Mouse (Mus musculus): Measurements from ENCODE around the gene C2cd4a. TPM values are rescaled to one million over a fixed set of nuclear protein-coding genes. Genes with fewer than 3 reads are reported as not detected.

Gene C2cd4a
- polyA plus RNA-seq, 1 experiment from 2014 or later, result 0.09 TPM

DNA sequence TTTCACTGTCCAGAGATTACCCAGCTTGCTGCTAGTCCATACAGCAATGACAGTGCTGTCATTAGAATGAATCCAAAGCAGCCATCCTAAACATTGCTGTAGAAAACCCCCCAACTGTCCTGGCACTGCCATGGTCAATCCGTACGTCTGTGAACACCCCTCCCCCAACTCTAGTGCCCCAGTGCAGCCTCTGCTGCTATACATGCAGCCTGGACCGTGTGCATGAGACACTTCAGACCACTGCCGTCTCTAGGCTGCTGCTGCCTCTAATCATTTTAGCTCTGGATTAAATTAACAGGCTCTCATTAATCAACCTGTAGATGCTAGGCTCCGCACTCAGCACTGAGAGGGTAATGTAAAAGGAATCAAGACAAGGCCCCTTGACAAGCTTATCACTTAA lies 25.1 kb downstream of the C2cd4a start:
- Histone ChIP-seq H3K4me2 (ENCODE audit: low read depth, low read length) (no peak overlapping the region), H3K9ac (ENCODE audit: low read depth, low read length) (no peak overlapping the region), H3K36me3 (ENCODE audit: control insufficient read depth, insufficient read depth) (no peaks in the 10 kb centered on the region), H3K4me1 (ENCODE audit: control insufficient read depth, low read depth, low read length) (no peaks in the 10 kb centered on the region), H3K9me3 (replicated peaks; ENCODE audit: control insufficient read depth, low read length) (no peaks in the 10 kb centered on the region), H3K27ac (ENCODE audit: low read length) (no peak overlapping the region), H3K27me3 (ENCODE audit: control insufficient read depth, insufficient read depth, low read depth, low read length) (no peaks in the 10 kb centered on the region), H3K4me3 (ENCODE audit: low read depth, low read length) (no peak overlapping the region)
- WGBS (ENCODE audit: insufficient replicate concordance), result 60% methylated on average over 5 of the region's 5 CpGs
- no peak for ATAC-seq (ENCODE audit: low read depth)

DNA sequence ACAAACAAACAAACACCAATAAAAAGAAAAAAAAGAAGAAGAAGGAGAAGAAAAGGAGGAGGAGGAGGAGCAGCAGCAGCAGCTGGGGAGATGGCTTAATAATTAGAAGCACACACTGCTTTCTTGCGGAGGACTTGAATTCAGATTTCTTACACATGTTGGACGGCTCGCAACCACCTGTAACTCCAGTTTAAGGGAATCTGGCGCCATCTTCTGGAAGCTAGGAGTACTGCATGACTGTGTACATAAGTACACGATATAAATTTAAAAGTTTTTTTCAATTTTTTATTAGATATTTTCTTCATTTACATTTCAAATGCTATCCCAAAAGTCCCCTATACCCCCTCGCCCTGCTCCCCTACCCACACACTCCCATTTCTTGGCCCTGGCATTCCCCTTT lies 29.9 kb downstream of the C2cd4a start:
- no peaks in the 10 kb centered on the region for H3K36me3 ChIP-seq (ENCODE audit: control insufficient read depth, insufficient read depth)
- 24% methylated on average over 6 of the region's 6 CpGs for WGBS (ENCODE audit: insufficient replicate concordance)
- H3K9ac ChIP-seq (ENCODE audit: low read depth, low read length), result no peak overlapping the region
- H3K27me3 ChIP-seq (ENCODE audit: control insufficient read depth, insufficient read depth, low read depth, low read length), result no peaks in the 10 kb centered on the region
- no peaks in the 10 kb centered on the region for H3K9me3 ChIP-seq (replicated peaks; ENCODE audit: control insufficient read depth, low read length)
- H3K4me1 ChIP-seq (ENCODE audit: control insufficient read depth, low read depth, low read length), result no peaks in the 10 kb centered on the region
- no peak overlapping the region for H3K4me3 ChIP-seq (ENCODE audit: low read depth, low read length)
- H3K4me2 ChIP-seq (ENCODE audit: low read depth, low read length), result no peak overlapping the region
- no peak overlapping the region for H3K27ac ChIP-seq (ENCODE audit: low read length)
- no peak for ATAC-seq (ENCODE audit: low read depth)

DNA sequence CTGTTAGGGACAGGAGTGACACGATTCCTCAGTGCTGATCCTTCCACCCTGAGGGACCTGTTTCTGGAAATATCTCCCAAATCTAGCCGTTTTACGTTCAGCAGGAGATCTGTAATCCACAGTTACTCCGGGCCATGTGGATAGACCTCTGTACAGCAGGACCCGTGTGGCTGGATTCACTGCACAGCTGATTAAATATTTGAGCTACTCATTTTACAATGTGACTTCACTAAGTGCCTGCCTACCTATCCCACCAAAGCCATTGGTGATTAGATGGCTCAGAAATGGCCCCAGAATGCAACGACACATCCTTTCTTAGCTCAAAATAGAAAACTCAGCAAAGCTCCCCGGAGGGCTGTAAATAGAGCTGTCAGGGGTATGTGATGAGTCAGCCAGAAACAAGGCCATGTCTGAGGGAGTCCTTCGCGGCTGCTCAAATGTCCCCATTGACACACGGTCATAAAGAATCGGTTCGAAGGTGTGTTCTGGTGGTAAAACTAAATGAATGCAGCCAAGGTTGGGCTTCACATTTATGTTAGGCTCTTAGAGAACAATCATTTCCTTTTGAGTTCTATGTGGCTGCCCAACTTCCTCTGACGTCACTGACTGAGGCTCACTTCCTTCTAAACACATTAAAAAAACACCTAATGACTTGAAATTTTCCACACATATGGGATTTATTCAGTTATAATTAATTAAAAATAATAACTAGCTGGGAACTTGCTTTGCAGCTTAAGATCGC lies 32.9 kb downstream of the C2cd4a start:
- Histone ChIP-seq H3K27me3 (ENCODE audit: control insufficient read depth, insufficient read depth, low read depth, low read length) (0 out of 2 replicates have a peak, but pooled peaks cover 1% of the 10 kb centered on the region), H3K36me3 (ENCODE audit: control insufficient read depth, insufficient read depth) (no peaks in the 10 kb centered on the region), H3K4me3 (ENCODE audit: low read depth, low read length) (no peak overlapping the region), H3K4me1 (ENCODE audit: control insufficient read depth, low read depth, low read length) (no peaks in the 10 kb centered on the region), H3K9ac (ENCODE audit: low read depth, low read length) (no peak overlapping the region), H3K27ac (ENCODE audit: low read length) (no peak overlapping the region), H3K9me3 (replicated peaks; ENCODE audit: control insufficient read depth, low read length) (no peaks in the 10 kb centered on the region), H3K4me2 (ENCODE audit: low read depth, low read length) (no peak overlapping the region)
- ATAC-seq (ENCODE audit: low read depth), result no peak
- 40% methylated on average over 14 of the region's 14 CpGs for WGBS (ENCODE audit: insufficient replicate concordance)

DNA sequence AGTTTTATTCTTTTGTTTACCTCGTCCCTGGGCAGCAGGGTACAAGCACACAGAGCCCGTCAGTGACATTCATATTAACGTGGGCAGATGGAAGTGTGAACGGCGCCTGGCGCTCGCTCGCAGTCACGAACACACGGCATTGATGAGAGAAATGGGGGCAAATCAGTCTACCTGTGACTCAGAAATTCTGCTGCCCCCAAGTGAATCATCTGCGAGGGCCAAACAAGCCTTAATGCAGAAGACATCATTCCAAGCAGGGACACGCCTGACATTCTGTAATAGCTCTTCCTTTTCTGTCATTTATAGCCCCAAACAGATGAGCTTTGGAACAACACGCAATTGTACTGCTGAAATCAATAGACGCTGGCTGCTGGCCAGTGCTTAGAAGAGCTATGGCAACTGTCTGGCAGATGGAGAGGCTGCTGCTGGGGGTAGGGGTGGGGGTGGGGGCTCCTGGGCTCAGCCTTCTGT lies 36.9 kb downstream of the C2cd4a start:
- Histone ChIP-seq H3K9me3 (replicated peaks; ENCODE audit: control insufficient read depth, low read length) (no peaks in the 10 kb centered on the region), H3K4me2 (ENCODE audit: low read depth, low read length) (no peak overlapping the region), H3K4me1 (ENCODE audit: control insufficient read depth, low read depth, low read length) (no peaks in the 10 kb centered on the region), H3K36me3 (ENCODE audit: control insufficient read depth, insufficient read depth) (no peaks in the 10 kb centered on the region), H3K4me3 (ENCODE audit: low read depth, low read length) (no peak overlapping the region), H3K27me3 (ENCODE audit: control insufficient read depth, insufficient read depth, low read depth, low read length) (0 out of 2 replicates have a peak, but pooled peaks cover 4% of the 10 kb centered on the region), H3K9ac (ENCODE audit: low read depth, low read length) (no peak overlapping the region), H3K27ac (ENCODE audit: low read length) (no peak overlapping the region)
- WGBS (ENCODE audit: insufficient replicate concordance), result 62% methylated on average over 14 of the region's 14 CpGs
- no peak for ATAC-seq (ENCODE audit: low read depth)

DNA sequence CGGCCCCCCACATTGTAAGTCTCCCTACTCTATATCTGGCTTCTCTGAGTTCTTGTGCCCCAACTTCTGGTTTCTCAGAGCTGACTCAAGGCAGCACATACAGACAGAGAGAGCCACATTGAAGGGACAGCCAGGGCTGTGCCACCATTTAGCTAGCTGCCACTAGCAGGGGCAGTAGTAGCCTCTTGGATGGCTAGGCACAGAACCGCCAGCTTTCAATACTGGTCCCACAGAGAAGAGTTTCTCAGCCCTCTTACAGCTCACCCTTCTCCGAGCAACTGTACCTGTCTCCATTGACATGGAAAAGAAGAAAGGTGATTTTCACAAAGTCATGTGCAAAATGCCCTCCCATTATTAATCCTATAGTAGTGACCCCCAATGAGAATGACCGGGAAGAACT lies 37.5 kb downstream of the C2cd4a start:
- Histone ChIP-seq H3K4me3 (ENCODE audit: low read depth, low read length) (no peak overlapping the region), H3K9me3 (replicated peaks; ENCODE audit: control insufficient read depth, low read length) (no peaks in the 10 kb centered on the region), H3K4me2 (ENCODE audit: low read depth, low read length) (no peak overlapping the region), H3K4me1 (ENCODE audit: control insufficient read depth, low read depth, low read length) (no peaks in the 10 kb centered on the region), H3K9ac (ENCODE audit: low read depth, low read length) (no peak overlapping the region), H3K27me3 (ENCODE audit: control insufficient read depth, insufficient read depth, low read depth, low read length) (0 out of 2 replicates have a peak, but pooled peaks cover 4% of the 10 kb centered on the region), H3K36me3 (ENCODE audit: control insufficient read depth, insufficient read depth) (no peaks in the 10 kb centered on the region), H3K27ac (ENCODE audit: low read length) (no peak overlapping the region)
- no peak for ATAC-seq (ENCODE audit: low read depth)
- 68% methylated on average over 4 of the region's 4 CpGs for WGBS (ENCODE audit: insufficient replicate concordance)

DNA sequence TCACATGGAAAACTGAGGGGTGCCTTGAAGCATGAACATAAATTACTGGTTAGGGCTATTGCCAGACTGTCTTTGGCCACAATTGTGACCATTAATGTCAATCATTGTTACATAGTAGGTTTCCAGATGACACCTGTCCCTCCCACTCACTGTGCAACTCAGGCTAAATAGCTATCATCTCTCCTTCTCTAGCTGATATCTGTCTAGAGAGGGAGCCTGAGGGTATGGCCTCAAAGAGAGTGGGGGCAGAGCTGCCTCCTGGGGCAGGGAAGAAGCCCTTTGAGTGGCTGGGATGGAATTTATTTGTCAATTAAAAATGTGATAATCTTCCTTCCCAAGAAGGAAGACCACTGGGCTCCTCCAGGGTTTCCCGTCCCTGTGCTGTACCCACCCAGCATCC lies 37.9 kb downstream of the C2cd4a start:
- Histone ChIP-seq H3K9ac (ENCODE audit: low read depth, low read length) (no peak overlapping the region), H3K4me2 (ENCODE audit: low read depth, low read length) (no peak overlapping the region), H3K36me3 (ENCODE audit: control insufficient read depth, insufficient read depth) (no peaks in the 10 kb centered on the region), H3K9me3 (replicated peaks; ENCODE audit: control insufficient read depth, low read length) (no peaks in the 10 kb centered on the region), H3K27me3 (ENCODE audit: control insufficient read depth, insufficient read depth, low read depth, low read length) (0 out of 2 replicates have a peak, but pooled peaks cover 4% of the 10 kb centered on the region), H3K4me1 (ENCODE audit: control insufficient read depth, low read depth, low read length) (no peaks in the 10 kb centered on the region), H3K27ac (ENCODE audit: low read length) (no peak overlapping the region), H3K4me3 (ENCODE audit: low read depth, low read length) (no peak overlapping the region)
- WGBS (ENCODE audit: insufficient replicate concordance), result 47% methylated on average over 1 of the region's 1 CpGs
- ATAC-seq (ENCODE audit: low read depth), result no peak

DNA sequence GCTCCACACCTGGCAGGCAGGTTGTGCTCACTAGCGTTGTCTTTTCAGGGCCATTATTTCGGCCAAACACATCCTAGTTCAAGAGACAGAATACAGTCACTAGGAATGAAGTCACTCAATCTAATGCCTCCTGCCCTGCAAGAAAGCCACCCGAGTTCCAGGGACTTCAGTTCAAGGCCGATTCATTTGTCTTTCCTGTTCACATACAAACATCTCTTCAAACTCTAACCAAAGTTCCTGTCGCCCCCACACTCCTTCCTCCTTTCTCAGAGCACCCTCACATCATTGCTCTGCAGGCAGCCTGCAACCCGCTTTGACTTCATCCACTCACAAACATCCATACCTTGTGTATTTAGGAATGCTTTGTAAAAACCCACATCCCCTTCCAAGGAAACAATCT lies 38.6 kb downstream of the C2cd4a start:
- WGBS (ENCODE audit: insufficient replicate concordance), result 24% methylated on average over 6 of the region's 6 CpGs

DNA sequence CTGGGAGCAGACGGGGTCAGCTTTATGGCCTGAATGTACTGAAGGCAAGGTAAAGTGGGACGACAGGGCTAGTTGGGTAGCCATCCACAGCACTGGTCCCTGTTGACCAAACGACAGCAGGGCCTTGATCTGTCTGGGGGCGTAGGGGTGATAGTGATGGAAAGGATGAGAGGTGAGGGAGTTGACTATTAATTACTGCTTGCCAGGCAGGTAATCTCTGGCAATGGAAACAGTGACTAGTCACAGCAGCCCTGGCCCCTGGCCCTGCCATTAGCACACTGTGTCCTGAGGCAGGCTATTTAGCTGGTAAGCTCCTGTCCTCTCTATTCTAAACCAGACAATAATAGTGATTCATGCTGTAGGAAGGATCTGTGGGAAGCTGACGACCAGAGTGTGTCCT lies 39.7 kb downstream of the C2cd4a start:
- H3K27ac ChIP-seq (ENCODE audit: low read length), result no peak overlapping the region
- H3K4me2 ChIP-seq (ENCODE audit: low read depth, low read length), result no peak overlapping the region
- H3K9me3 ChIP-seq (replicated peaks; ENCODE audit: control insufficient read depth, low read length), result no peaks in the 10 kb centered on the region
- H3K36me3 ChIP-seq (ENCODE audit: control insufficient read depth, insufficient read depth), result no peaks in the 10 kb centered on the region
- H3K4me3 ChIP-seq (ENCODE audit: low read depth, low read length), result no peak overlapping the region
- WGBS (ENCODE audit: insufficient replicate concordance), result 43% methylated on average over 5 of the region's 5 CpGs
- 0 out of 2 replicates have a peak, but pooled peaks cover 4% of the 10 kb centered on the region for H3K27me3 ChIP-seq (ENCODE audit: control insufficient read depth, insufficient read depth, low read depth, low read length)
- H3K9ac ChIP-seq (ENCODE audit: low read depth, low read length), result no peak overlapping the region
- no peaks in the 10 kb centered on the region for H3K4me1 ChIP-seq (ENCODE audit: control insufficient read depth, low read depth, low read length)
- no peak for ATAC-seq (ENCODE audit: low read depth)

More for the DNA sequence above, 38.6 kb downstream of the C2cd4a start:
- ATAC-seq (ENCODE audit: low read depth), result no peak
- Histone ChIP-seq H3K27me3 (ENCODE audit: control insufficient read depth, insufficient read depth, low read depth, low read length) (0 out of 2 replicates have a peak, but pooled peaks cover 4% of the 10 kb centered on the region), H3K4me3 (ENCODE audit: low read depth, low read length) (no peak overlapping the region), H3K9ac (ENCODE audit: low read depth, low read length) (no peak overlapping the region), H3K27ac (ENCODE audit: low read length) (no peak overlapping the region), H3K4me2 (ENCODE audit: low read depth, low read length) (no peak overlapping the region), H3K9me3 (replicated peaks; ENCODE audit: control insufficient read depth, low read length) (no peaks in the 10 kb centered on the region), H3K4me1 (ENCODE audit: control insufficient read depth, low read depth, low read length) (no peaks in the 10 kb centered on the region), H3K36me3 (ENCODE audit: control insufficient read depth, insufficient read depth) (no peaks in the 10 kb centered on the region)

DNA sequence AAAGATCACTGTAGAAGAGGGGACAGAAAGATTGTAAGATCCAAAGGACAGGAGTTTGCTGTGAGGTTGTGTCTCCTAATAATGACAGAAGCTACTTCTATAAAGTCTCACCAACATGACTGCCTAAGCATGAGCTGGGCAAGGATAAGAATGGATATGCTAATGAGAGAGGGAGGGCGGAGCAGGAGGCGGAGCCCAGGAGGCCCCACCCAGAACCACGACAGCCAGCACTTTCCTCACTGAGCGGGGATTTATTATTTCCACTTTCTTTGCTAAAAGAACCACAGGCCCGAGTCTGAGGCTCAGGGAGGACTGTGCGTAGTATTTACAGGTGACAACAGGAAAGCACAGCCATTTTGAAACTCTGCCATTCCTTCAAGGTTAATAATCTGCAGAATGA lies 44.5 kb downstream of the C2cd4a start:
- Histone ChIP-seq H3K4me2 (ENCODE audit: low read depth, low read length) (no peak overlapping the region), H3K27ac (ENCODE audit: low read length) (no peak overlapping the region), H3K4me1 (ENCODE audit: control insufficient read depth, low read depth, low read length) (no peaks in the 10 kb centered on the region), H3K36me3 (ENCODE audit: control insufficient read depth, insufficient read depth) (no peaks in the 10 kb centered on the region), H3K27me3 (ENCODE audit: control insufficient read depth, insufficient read depth, low read depth, low read length) (no peaks in the 10 kb centered on the region), H3K9ac (ENCODE audit: low read depth, low read length) (no peak overlapping the region), H3K9me3 (replicated peaks; ENCODE audit: control insufficient read depth, low read length) (0 out of 2 replicates have a peak, but pooled peaks cover 2% of the 10 kb centered on the region), H3K4me3 (ENCODE audit: low read depth, low read length) (no peak overlapping the region)
- 56% methylated on average over 6 of the region's 6 CpGs for WGBS (ENCODE audit: insufficient replicate concordance)
- ATAC-seq (ENCODE audit: low read depth), result no peak
